Mouse (Mus musculus): ENCODE results near the gene Snx17. TPM values are rescaled to one million over a fixed set of nuclear protein-coding genes. Genes with fewer than 3 reads are reported as not detected.

Gene Snx17
- total RNA-seq (2022) = 10 to 100 TPM; 80.7 to 85.0 (median 83.6) TPM

- DNase-seq (ENCODE audit: low spot score in 2 of 2) = peak; percentile 99
Measured at GRCm38 (mm10) chr5:31192939-31193630, at the start of gene Snx17, which contains the start of gene Eif2b4. Snx17 (plus strand) TSS chr5:31193227. Eif2b4 (minus strand) TSS chr5:31193430.

GRCm38 (mm10) chr5:31149781-31150180 is 43.2 kb upstream of the Snx17 start:
- DNase-seq (ENCODE audit: low spot score in 2 of 2) = no peak

GRCm38 (mm10) chr5:31151746-31152145 is 41.3 kb upstream of the Snx17 start:
- DNase-seq (ENCODE audit: low spot score in 2 of 2) = no peak

GRCm38 (mm10) chr5:31153516-31154151 is 39.4 kb upstream of the Snx17 start:
- peak in 1 of 2 experiments; percentile 15 for DNase-seq (ENCODE audit: low spot score in 2 of 2)

- DNase-seq (ENCODE audit: low spot score in 2 of 2) = peak; percentile 71 to 84
Measured at GRCm38 (mm10) chr5:31154152-31154553, 38.9 kb upstream of the Snx17 start, which contains the start of gene Mpv17. Mpv17 (minus strand) TSS chr5:31154251.

GRCm38 (mm10) chr5:31162462-31162861 is 30.6 kb upstream of the Snx17 start:
- no peak for DNase-seq (ENCODE audit: low spot score in 2 of 2)

- DNase-seq (ENCODE audit: low spot score in 2 of 2) = no peak
Measured at GRCm38 (mm10) chr5:31164878-31165277, 28.1 kb upstream of the Snx17 start.

GRCm38 (mm10) chr5:31168630-31169029 is 24.4 kb upstream of the Snx17 start:
- DNase-seq (ENCODE audit: low spot score in 2 of 2) = no peak

- no peak for DNase-seq (ENCODE audit: low spot score in 2 of 2)
Measured at GRCm38 (mm10) chr5:31179301-31179765, 13.7 kb upstream of the Snx17 start.

- peak; percentile 96 to 97 for DNase-seq (ENCODE audit: low spot score in 2 of 2)
Measured at GRCm38 (mm10) chr5:31179766-31180630, 13.0 kb upstream of the Snx17 start, which contains the start of the genes Gm29609 and Gtf3c2. Gm29609 (minus strand) TSS chr5:31179911. Gtf3c2 (minus strand) TSS chr5:31180144.

GRCm38 (mm10) chr5:31181183-31181770 is 11.8 kb upstream of the Snx17 start:
- no peak for DNase-seq (ENCODE audit: low spot score in 2 of 2)

GRCm38 (mm10) chr5:31183678-31184077 is 9.3 kb upstream of the Snx17 start:
- DNase-seq (ENCODE audit: low spot score in 2 of 2) = no peak

- DNase-seq (ENCODE audit: low spot score in 2 of 2) = no peak
Measured at GRCm38 (mm10) chr5:31188223-31188840, 4.7 kb upstream of the Snx17 start.

- no peak for DNase-seq (ENCODE audit: low spot score in 2 of 2)
Measured at GRCm38 (mm10) chr5:31190201-31190600, 2.8 kb upstream of the Snx17 start.

GRCm38 (mm10) chr5:31192045-31192938 is 735 bp upstream of the Snx17 start:
- DNase-seq (ENCODE audit: low spot score in 2 of 2) = no peak

- no peak for DNase-seq (ENCODE audit: low spot score in 2 of 2)
Measured at GRCm38 (mm10) chr5:31193631-31194281, 729 bp downstream of the Snx17 start.

- no peak for DNase-seq (ENCODE audit: low spot score in 2 of 2)
Measured at GRCm38 (mm10) chr5:31194486-31195485, 1.8 kb downstream of the Snx17 start.

- no peak for DNase-seq (ENCODE audit: low spot score in 2 of 2)
Measured at GRCm38 (mm10) chr5:31195671-31196070, 2.6 kb downstream of the Snx17 start.

Data from left cerebral cortex, adult 8-10 months (tissue).